Mouse (Mus musculus) cerebellum, adult 2 months (tissue): Measurements from ENCODE around the gene Gxylt2. TPM values are rescaled to one million over a fixed set of nuclear protein-coding genes. Genes with fewer than 3 reads are reported as not detected.

Experiments
- DNase-seq, 2 experiments: peaks; one replicate each; pipeline ENCODE4 v3.0.0; 2021
- H3K27ac ChIP-seq: fragments of 200-500 bp; 2 replicates; pipeline ENCODE4 v1.5.1; 2012; ENCODE audit warnings: low read length, control low read depth, inconsistent platforms; ENCODE audit not compliant: insufficient read depth
- H3K27me3 ChIP-seq: fragments of 200-500 bp; 2 replicates; pipeline ENCODE4 v1.6.1; 2012; ENCODE audit warnings: inconsistent platforms, mild to moderate bottlenecking, low read length, moderate library complexity; ENCODE audit not compliant: control insufficient read depth, insufficient read depth
- H3K4me1 ChIP-seq: fragments of 200-500 bp; 2 replicates; pipeline ENCODE4 v1.6.1; 2011; ENCODE audit warnings: low read length; ENCODE audit not compliant: control insufficient read depth, insufficient read depth
- H3K4me3 ChIP-seq: fragments of 200-500 bp; replicated peaks from 2 replicates; pipeline ENCODE3; 2011; ENCODE audit warnings: mild to moderate bottlenecking, low read depth, low read length, control low read depth; ENCODE audit not compliant: insufficient read depth
- CTCF ChIP-seq: fragments of 200-500 bp; IDR thresholded peaks from 2 replicates; pipeline ENCODE4 v1.5.1; 2011; ENCODE audit warnings: low read depth, mild to moderate bottlenecking, control low read depth, low read length, moderate library complexity, borderline replicate concordance; ENCODE audit not compliant: insufficient read depth
- POLR2A ChIP-seq: fragments of 200-500 bp; IDR thresholded peaks from 2 replicates; pipeline ENCODE4 v1.6.1; 2011; ENCODE audit warnings: low read length, control low read depth, borderline replicate concordance; ENCODE audit not compliant: insufficient read depth
- WGBS: fragments of 180-500 bp; shearing (Covaris S2); methylation state at CpG from one replicate; pipeline ENCODE4 v1.1.7; 2018; 5-methylcytosine and 5-hydroxymethylcytosine counted together
- polyA plus RNA-seq: library from polyadenylated mRNA; depleted of rRNA; stranded (reverse); fragments of >200 nt; gene quantifications from 2 replicates; pipeline ENCODE4 v1.2.3, GENCODE M21; 2012

Gxylt2 gene
- polyA plus RNA-seq, 1 experiment, result 0.31 TPM

DNA sequence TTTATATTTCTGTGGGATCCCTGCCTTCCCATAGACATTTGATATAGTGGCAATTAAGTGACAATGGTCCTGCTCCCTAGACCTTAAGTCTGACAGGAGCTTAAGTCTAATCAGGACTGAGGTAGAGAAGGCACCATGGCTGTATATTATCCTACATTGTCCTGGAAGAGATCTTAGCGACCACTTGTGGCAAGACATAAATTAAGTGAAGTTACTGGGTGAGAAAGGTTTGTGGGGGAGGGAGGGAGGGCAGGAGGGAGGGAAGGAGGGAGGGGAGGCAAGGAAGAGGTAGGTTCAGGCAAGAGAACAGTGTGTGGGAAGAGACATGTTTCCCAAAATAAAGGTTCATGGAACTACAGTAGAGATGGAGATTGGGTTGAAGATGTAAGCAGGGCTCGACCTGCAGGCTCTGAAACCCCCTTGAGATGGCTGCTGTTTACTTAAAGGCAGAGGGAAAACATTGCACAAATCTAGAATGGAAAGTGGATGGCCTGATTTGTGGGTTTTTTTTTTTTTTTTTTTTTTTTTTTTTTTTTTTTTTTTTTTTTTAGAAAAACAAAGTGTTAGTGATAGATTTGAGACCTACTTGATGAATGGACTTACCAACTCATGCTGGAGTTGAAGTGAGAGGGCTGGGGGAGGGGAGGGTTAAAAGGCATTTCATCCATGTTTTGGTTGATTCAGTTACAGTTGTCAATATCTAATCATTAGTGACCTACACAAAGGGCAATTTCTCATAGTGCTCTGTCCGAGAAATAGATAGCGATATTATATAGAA, 54.1 kb downstream of the Gxylt2 start:
- Histone ChIP-seq H3K4me1 (no peaks in the 10 kb centered on the region), H3K4me3 (no peak overlapping the region), H3K27ac (no peak overlapping the region), H3K27me3 (no peaks in the 10 kb centered on the region)
- TF ChIP-seq POLR2A (no peak), CTCF (no peak)
- DNase-seq, result no peak
- WGBS, result 81% methylated on average over 4 of the region's 4 CpGs

- no peaks in the 10 kb centered on the region for H3K27me3 ChIP-seq
- TF ChIP-seq POLR2A (no peak), CTCF (no peak)
- no peak for DNase-seq
- no peak overlapping the region for H3K27ac ChIP-seq
- 82% methylated on average over 4 of the region's 4 CpGs for WGBS
- H3K4me1 ChIP-seq, result no peaks in the 10 kb centered on the region
- H3K4me3 ChIP-seq, result no peak overlapping the region
These were observed 63.2 kb downstream of the Gxylt2 start for GRCm38 (mm10) chr6:100767756-100768155.

- no peak overlapping the region for H3K27ac ChIP-seq
- TF ChIP-seq CTCF (no peak), POLR2A (no peak)
- no peak overlapping the region for H3K4me3 ChIP-seq
- no peaks in the 10 kb centered on the region for H3K27me3 ChIP-seq
- no peak for DNase-seq
- no peaks in the 10 kb centered on the region for H3K4me1 ChIP-seq
- 57% methylated on average over 15 of the region's 15 CpGs for WGBS
These were observed 71.5 kb downstream of the Gxylt2 start for GRCm38 (mm10) chr6:100775923-100776505.

- Histone ChIP-seq H3K4me1 (no peaks in the 10 kb centered on the region), H3K27me3 (no peaks in the 10 kb centered on the region)
- WGBS, result 85% methylated on average over 5 of the region's 5 CpGs
These were observed 74.1 kb downstream of the Gxylt2 start for GRCm38 (mm10) chr6:100778595-100778994.

GRCm38 (mm10) chr6:100780421-100780820, 75.9 kb downstream of the Gxylt2 start:
- Histone ChIP-seq H3K27ac (no peak overlapping the region), H3K4me1 (no peaks in the 10 kb centered on the region), H3K4me3 (no peak overlapping the region), H3K27me3 (no peaks in the 10 kb centered on the region)
- 24% methylated on average over 4 of the region's 4 CpGs for WGBS
- no peak for DNase-seq
- TF ChIP-seq CTCF, result no peak
- TF ChIP-seq POLR2A, result no peak

More at GRCm38 (mm10) chr6:100778595-100778994, 74.1 kb downstream of the Gxylt2 start:
- Histone ChIP-seq H3K4me3 (no peak overlapping the region), H3K27ac (no peak overlapping the region)
- TF ChIP-seq POLR2A (no peak), CTCF (no peak)
- no peak for DNase-seq

- no peak overlapping the region for H3K4me3 ChIP-seq
- TF ChIP-seq POLR2A, result no peak
- no peak for TF ChIP-seq CTCF
- no peak overlapping the region for H3K27ac ChIP-seq
- H3K4me1 ChIP-seq, result no peaks in the 10 kb centered on the region
- 84% methylated on average over 6 of the region's 6 CpGs for WGBS
- DNase-seq, result no peak
- no peaks in the 10 kb centered on the region for H3K27me3 ChIP-seq
These were observed 77.1 kb downstream of the Gxylt2 start for GRCm38 (mm10) chr6:100781644-100782043.

DNA sequence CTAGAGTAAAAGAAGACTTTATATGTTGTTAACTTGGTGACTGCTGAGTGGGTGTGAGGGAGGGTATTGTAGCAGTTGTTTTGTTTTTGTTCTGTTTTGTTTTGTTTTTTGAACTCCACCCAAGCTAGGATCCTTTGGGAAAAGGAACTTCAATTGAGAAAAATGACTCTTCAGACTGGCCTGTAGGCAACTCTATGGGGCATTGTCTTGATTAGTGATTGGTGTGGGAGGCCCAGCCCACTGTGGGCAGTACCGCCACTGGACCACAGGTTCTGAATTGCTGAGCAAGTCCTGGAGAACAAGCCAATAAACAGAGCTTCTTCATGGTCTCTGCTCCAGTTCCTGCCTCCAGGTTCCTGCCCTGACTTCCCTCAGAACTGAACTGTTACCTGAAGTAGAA, 83.2 kb downstream of the Gxylt2 start:
- H3K27ac ChIP-seq, result no peak overlapping the region
- no peaks in the 10 kb centered on the region for H3K27me3 ChIP-seq
- DNase-seq, result no peak
- whole genome bisulfite sequencing, result 88% methylated on average over 1 of the region's 1 CpGs
- no peaks in the 10 kb centered on the region for H3K4me1 ChIP-seq
- no peak overlapping the region for H3K4me3 ChIP-seq
- TF ChIP-seq POLR2A, result no peak
- no peak for TF ChIP-seq CTCF

- Histone ChIP-seq H3K4me3 (no peak overlapping the region), H3K27ac (no peak overlapping the region), H3K4me1 (no peaks in the 10 kb centered on the region), H3K27me3 (no peaks in the 10 kb centered on the region)
- 43% methylated on average over 1 of the region's 1 CpGs for WGBS
- TF ChIP-seq CTCF (no peak), POLR2A (no peak)
- DNase-seq, result no peak
These were observed 84.6 kb downstream of the Gxylt2 start for GRCm38 (mm10) chr6:100789161-100789560.
